Comparison of ENCODE assay signal across 12 mouse cellular contexts in the genomic region with DNA sequence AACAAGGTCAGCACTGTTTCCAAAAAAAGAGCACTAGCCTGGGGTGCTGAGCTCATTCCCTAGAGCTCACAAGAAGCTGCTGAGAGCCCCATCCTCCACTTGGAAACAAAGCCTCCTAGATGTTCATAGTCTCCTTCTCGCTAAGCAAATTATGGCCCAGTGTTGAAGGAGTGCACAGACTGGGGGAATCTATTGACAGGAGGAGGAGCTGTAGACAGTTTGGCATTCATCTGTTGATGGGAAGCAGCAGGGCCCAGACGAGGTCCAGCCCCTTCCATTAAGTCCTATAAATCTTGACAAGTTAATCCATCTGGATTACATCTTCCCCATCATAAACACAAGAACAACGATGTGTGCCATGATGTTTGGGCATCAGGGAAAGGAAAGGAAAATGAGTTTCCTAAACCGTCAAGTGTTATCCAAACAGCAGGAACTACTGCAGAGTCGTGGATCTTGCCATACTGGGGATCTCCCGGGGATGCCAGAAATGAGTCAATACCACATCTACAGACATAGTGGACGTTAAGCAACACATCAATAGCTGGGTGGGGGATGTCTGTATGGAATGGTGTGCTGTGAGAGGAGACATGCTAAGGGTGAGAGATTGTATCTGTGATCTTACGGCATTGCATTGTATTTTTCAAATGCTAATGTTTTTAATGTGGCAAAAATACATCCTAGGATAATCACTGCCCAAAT.
DNase-seq lines count a peak whose midpoint lies in the region; ATAC-seq and TF ChIP-seq lines count a peak whose summit lies in the region.
"Had no signal": no experiment of that assay in that cellular context is flagged by ENCODE, and none has a peak within 500 bp of the region (broad histone marks: within the 10 kb centered on the region; RNA-seq: fewer than 3 reads in every experiment).

No protein-coding gene starts in this region.

- no peak for TF ChIP-seq EP300 in stomach, postnatal 0 days (optimal IDR thresholded peaks at IDR 0.05)

- no peak for ATAC-seq in heart, embryonic 14.5 days (ENCODE audit: insufficient number of reproducible peaks, insufficient read depth, low FRiP score, low read depth)
- no peak for ATAC-seq in megakaryocyte, adult 5-6 weeks (ENCODE audit: poor library complexity, severe bottlenecking)
- ATAC-seq in stomach, postnatal 0 days (ENCODE audit: low FRiP score, low TSS enrichment), result peak; percentile 36; the same call in 1 of the 2 replicates
- no peak for ATAC-seq in erythroid progenitor cell, adult 5-6 weeks (replicated peaks; ENCODE audit: low FRiP score, poor library complexity, severe bottlenecking)
- no peak for ATAC-seq in erythroblast, adult 5-6 weeks (replicated peaks; ENCODE audit: low FRiP score, poor library complexity, severe bottlenecking)

- WGBS in heart, embryonic 14.5 days, result 23% methylated on average over 8 of the region's 8 CpGs
- WGBS in stomach, postnatal 0 days, result 25% methylated on average over 8 of the region's 8 CpGs

- H3K4me3 ChIP-seq in heart, embryonic 14.5 days (ENCODE audit: control insufficient read depth in 1 of 2, insufficient read depth in 1 of 2, low read depth in 1 of 2, low read length in 2 of 2), result no peak overlapping the region
- H3K4me3 ChIP-seq in megakaryocyte, embryonic 14.5 days (replicated peaks), result peak overlapping the region; percentile 65
- H3K4me3 ChIP-seq in stomach, postnatal 0 days (ENCODE audit: low read depth, low read length), result no peak overlapping the region
- H3K4me3 ChIP-seq: limb, embryonic 12.5 days; neural tube, embryonic 15.5 days had no signal

- no peaks in the 10 kb centered on the region for H3K27me3 ChIP-seq in heart, embryonic 14.5 days (ENCODE audit: control insufficient read depth, insufficient read depth, low read length)
- H3K27me3 ChIP-seq in megakaryocyte, embryonic 14.5 days (replicated peaks), result peaks cover 3% of the 10 kb centered on the region
- H3K27me3 ChIP-seq in stomach, postnatal 0 days (ENCODE audit: control insufficient read depth, insufficient read depth, low read length), result no peaks in the 10 kb centered on the region
- H3K27me3 ChIP-seq: limb, embryonic 12.5 days; neural tube, embryonic 15.5 days had no signal

- intact Hi-C loops in heart, postnatal 36 days (cut with DNase I), result no loop called here

- H3K4me1 ChIP-seq in heart, embryonic 14.5 days (ENCODE audit: control insufficient read depth in 2 of 2, insufficient read depth in 2 of 2, low read length in 2 of 2), result peaks cover 23 to 43% of the 10 kb centered on the region in 2 experiments
- peaks cover 83% of the 10 kb centered on the region for H3K4me1 ChIP-seq in megakaryocyte, embryonic 14.5 days
- H3K4me1 ChIP-seq in stomach, postnatal 0 days (replicated peaks; ENCODE audit: control insufficient read depth, insufficient read depth), result 0 out of 2 replicates have a peak, but pooled peaks cover 3% of the 10 kb centered on the region

- H3K36me3 ChIP-seq in heart, embryonic 14.5 days (ENCODE audit: control insufficient read depth, insufficient read depth, low read length), result no peaks in the 10 kb centered on the region
- no peaks in the 10 kb centered on the region for H3K36me3 ChIP-seq in megakaryocyte, embryonic 14.5 days (replicated peaks; ENCODE audit: low read length)
- H3K36me3 ChIP-seq in stomach, postnatal 0 days (ENCODE audit: control insufficient read depth, insufficient read depth, low read length), result no peaks in the 10 kb centered on the region
- H3K36me3 ChIP-seq: limb, embryonic 12.5 days; neural tube, embryonic 15.5 days had no signal

- no peak overlapping the region for H3K4me2 ChIP-seq in heart, embryonic 14.5 days (ENCODE audit: low read length)
- H3K4me2 ChIP-seq in stomach, postnatal 0 days (replicated peaks; ENCODE audit: low read depth), result no peak overlapping the region
- H3K4me2 ChIP-seq: limb, embryonic 12.5 days; midbrain, embryonic 11.5 days; neural tube, embryonic 15.5 days had no signal

- no peak overlapping the region for H3K9ac ChIP-seq in heart, embryonic 14.5 days (ENCODE audit: low read length)
- H3K9ac ChIP-seq in stomach, postnatal 0 days (ENCODE audit: low read length), result no peak overlapping the region
- H3K9ac ChIP-seq: limb, embryonic 12.5 days; neural tube, embryonic 15.5 days had no signal

- TF ChIP-seq CTCF in stomach, postnatal 0 days (IDR thresholded peaks at IDR 0.05; ENCODE audit: low read depth), result no peak

- peak overlapping the region; percentile 56 to 58 for H3K27ac ChIP-seq in heart, embryonic 14.5 days (replicated peaks in 1 of 2; ENCODE audit: control insufficient read depth in 1 of 2, insufficient read depth in 1 of 2, low read depth in 2 of 2, low read length in 2 of 2)
- no peak overlapping the region for H3K27ac ChIP-seq in stomach, postnatal 0 days (replicated peaks)
- H3K27ac ChIP-seq: limb, embryonic 12.5 days; neural tube, embryonic 15.5 days had no signal

- DNase-seq in heart, postnatal 36 days, result no peak
- peak; percentile 21 for DNase-seq in forelimb bud, embryonic 11.5 days (ENCODE audit: low read depth, low spot score)
- no peak for DNase-seq in stomach, postnatal 0 days (ENCODE audit: low spot score)
- DNase-seq: cerebellum, adult 18-20 months had no signal

- H3K9me3 ChIP-seq in heart, embryonic 14.5 days (ENCODE audit: control insufficient read depth, low read length), result no peaks in the 10 kb centered on the region
- H3K9me3 ChIP-seq in megakaryocyte, embryonic 14.5 days, result no peaks in the 10 kb centered on the region
- H3K9me3 ChIP-seq in stomach, postnatal 0 days (ENCODE audit: control insufficient read depth, low read length), result no peaks in the 10 kb centered on the region
- H3K9me3 ChIP-seq: limb, embryonic 12.5 days; neural tube, embryonic 15.5 days had no signal
